Mouse (Mus musculus) heart, embryonic 16.5 days (tissue): ENCODE results near the gene Angptl6. TPM values are rescaled to one million over a fixed set of nuclear protein-coding genes. Genes with fewer than 3 reads are reported as not detected.

Source experiments
- ATAC-seq: fragments of 200-750 bp; cut with Nextera tagmentation; replicated peaks from 2 replicates; pipeline ENCODE4 v1.8.0; 2017; ENCODE audit warnings: moderate number of reproducible peaks; ENCODE audit not compliant: insufficient read depth, low FRiP score; ENCODE audit errors: extremely low read depth
- H3K27ac ChIP-seq: fragments of 300-500 bp; sonication (generic); 2 replicates; pipeline ENCODE4 v1.5.1; 2014; ENCODE audit warnings: mild to moderate bottlenecking, low read length, control low read depth, moderate library complexity
- H3K27me3 ChIP-seq: fragments of 300-500 bp; sonication (generic); 2 replicates; pipeline ENCODE4 v1.6.1; 2014; ENCODE audit warnings: low read length, mixed read lengths; ENCODE audit not compliant: control insufficient read depth, insufficient read depth
- H3K36me3 ChIP-seq: fragments of 300-500 bp; sonication (generic); 2 replicates; pipeline ENCODE4 v1.6.1; 2014; ENCODE audit not compliant: control insufficient read depth, insufficient read depth
- H3K4me1 ChIP-seq: fragments of 300-500 bp; sonication (generic); 2 replicates; pipeline ENCODE4 v1.6.1; 2014; ENCODE audit warnings: low read length, mixed read lengths; ENCODE audit not compliant: control insufficient read depth, insufficient read depth
- H3K4me2 ChIP-seq: fragments of 300-500 bp; sonication (generic); 2 replicates; pipeline ENCODE4 v1.6.1; 2014; ENCODE audit warnings: low read depth, mild to moderate bottlenecking, control low read depth, low read length
- H3K4me3 ChIP-seq: fragments of 300-500 bp; sonication (generic); 2 replicates; pipeline ENCODE4 v1.5.1; 2014; ENCODE audit warnings: mild to moderate bottlenecking, control low read depth, low read length
- H3K9ac ChIP-seq: fragments of 300-500 bp; sonication (generic); 2 replicates; pipeline ENCODE4 v1.6.1; 2014; ENCODE audit warnings: low read length, control low read depth
- H3K9me3 ChIP-seq: fragments of 300-500 bp; sonication (generic); replicated peaks from 2 replicates; pipeline ENCODE4 v1.6.1; 2016; ENCODE audit warnings: low read length; ENCODE audit not compliant: control insufficient read depth
- WGBS: fragments of 180-500 bp; shearing (Covaris S2); extraction: QIAGEN DNeasy Blood & Tissue Kit; methylation state at CpG from one replicate; pipeline ENCODE4 v1.1.7; 2014; 5-methylcytosine and 5-hydroxymethylcytosine counted together
- polyA plus RNA-seq: library from polyadenylated mRNA; unstranded; fragments of >200 nt; fragmentation: Nextera tagmentation; extraction: Ambion mirVana; gene quantifications from 2 replicates; pipeline ENCODE4 v1.2.1, GENCODE M21; 2015

Gene Angptl6
- polyA plus RNA-seq, 1 experiment from 2014 or later, result 3.8 TPM

GRCm38 (mm10) chr9:20875021-20875790 is 4.3 kb downstream of the Angptl6 start:
- Histone ChIP-seq H3K4me2 (no peak overlapping the region), H3K36me3 (no peaks in the 10 kb centered on the region), H3K9me3 (no peaks in the 10 kb centered on the region), H3K4me3 (no peak overlapping the region), H3K27me3 (0 out of 2 replicates have a peak, but pooled peaks cover 2% of the 10 kb centered on the region), H3K27ac (no peak overlapping the region), H3K4me1 (peaks cover 5% of the 10 kb centered on the region), H3K9ac (no peak overlapping the region)
- no peak for ATAC-seq
- WGBS, result 62% methylated on average over 23 of the region's 23 CpGs

GRCm38 (mm10) chr9:20873521-20873920 is 6.0 kb downstream of the Angptl6 start:
- Histone ChIP-seq H3K27me3 (peaks cover 7% of the 10 kb centered on the region), H3K4me1 (peaks cover 5% of the 10 kb centered on the region), H3K9ac (no peak overlapping the region), H3K4me2 (no peak overlapping the region), H3K27ac (no peak overlapping the region), H3K36me3 (no peaks in the 10 kb centered on the region), H3K9me3 (no peaks in the 10 kb centered on the region), H3K4me3 (no peak overlapping the region)
- ATAC-seq, result no peak
- WGBS, result 83% methylated on average over 12 of the region's 12 CpGs

GRCm38 (mm10) chr9:20872991-20873390 is 6.5 kb downstream of the Angptl6 start:
- no peak for ATAC-seq
- no peaks in the 10 kb centered on the region for H3K36me3 ChIP-seq
- H3K9ac ChIP-seq, result no peak overlapping the region
- 80% methylated on average over 10 of the region's 10 CpGs for WGBS
- no peak overlapping the region for H3K27ac ChIP-seq
- peaks cover 5% of the 10 kb centered on the region for H3K4me1 ChIP-seq
- H3K4me3 ChIP-seq, result no peak overlapping the region
- peaks cover 7% of the 10 kb centered on the region for H3K27me3 ChIP-seq
- H3K4me2 ChIP-seq, result no peak overlapping the region
- no peaks in the 10 kb centered on the region for H3K9me3 ChIP-seq

GRCm38 (mm10) chr9:20870211-20871173 is 9.0 kb downstream of the Angptl6 start:
- ATAC-seq, result no peak
- H3K4me1 ChIP-seq, result no peaks in the 10 kb centered on the region
- 73% methylated on average over 12 of the region's 12 CpGs for WGBS
- no peak overlapping the region for H3K9ac ChIP-seq
- no peaks in the 10 kb centered on the region for H3K9me3 ChIP-seq
- peaks cover 15% of the 10 kb centered on the region for H3K27me3 ChIP-seq
- H3K27ac ChIP-seq, result no peak overlapping the region
- no peak overlapping the region for H3K4me2 ChIP-seq
- H3K36me3 ChIP-seq, result no peaks in the 10 kb centered on the region
- no peak overlapping the region for H3K4me3 ChIP-seq

GRCm38 (mm10) chr9:20869246-20869645 is 10.3 kb downstream of the Angptl6 start:
- Histone ChIP-seq H3K4me1 (no peaks in the 10 kb centered on the region), H3K27me3 (peaks cover 15% of the 10 kb centered on the region), H3K4me2 (peak overlapping the region; percentile 84), H3K9ac (peak overlapping the region; percentile 73), H3K4me3 (peak overlapping the region; percentile 57), H3K9me3 (no peaks in the 10 kb centered on the region), H3K27ac (no peak overlapping the region), H3K36me3 (no peaks in the 10 kb centered on the region)
- ATAC-seq, result no peak
- 2% methylated on average over 19 of the region's 19 CpGs for WGBS

- 7% methylated on average over 53 of the region's 53 CpGs for WGBS
- H3K36me3 ChIP-seq, result no peaks in the 10 kb centered on the region
- H3K27me3 ChIP-seq, result peaks cover 15% of the 10 kb centered on the region
- peak within 1 kb of the TSS; percentile 73 for H3K9ac ChIP-seq
- H3K4me1 ChIP-seq, result no peaks in the 10 kb centered on the region
- H3K4me3 ChIP-seq, result peak within 1 kb of the TSS; percentile 57
- peak; percentile 59 for ATAC-seq
- no peaks in the 10 kb centered on the region for H3K9me3 ChIP-seq
- peak within 1 kb of the TSS; percentile 84 for H3K4me2 ChIP-seq
- H3K27ac ChIP-seq, result no peak within 1 kb of the TSS
Observed at GRCm38 (mm10) chr9:20868448-20869001, 11.0 kb downstream of the Angptl6 start, which contains the start of gene A230050P20Rik. A230050P20Rik (plus strand) TSS chr9:20868642.

GRCm38 (mm10) chr9:20866879-20867278 is 12.6 kb downstream of the Angptl6 start:
- Histone ChIP-seq H3K9ac (no peak overlapping the region), H3K27ac (no peak overlapping the region), H3K9me3 (no peaks in the 10 kb centered on the region), H3K4me1 (no peaks in the 10 kb centered on the region), H3K4me2 (no peak overlapping the region), H3K27me3 (peaks cover 15% of the 10 kb centered on the region), H3K36me3 (no peaks in the 10 kb centered on the region), H3K4me3 (no peak overlapping the region)
- no peak for ATAC-seq
- 60% methylated on average over 3 of the region's 3 CpGs for WGBS

GRCm38 (mm10) chr9:20862225-20862624 is 17.3 kb downstream of the Angptl6 start:
- Histone ChIP-seq H3K27ac (no peak overlapping the region), H3K36me3 (no peaks in the 10 kb centered on the region), H3K4me3 (no peak overlapping the region), H3K9me3 (no peaks in the 10 kb centered on the region), H3K9ac (no peak overlapping the region), H3K4me2 (no peak overlapping the region), H3K4me1 (no peaks in the 10 kb centered on the region), H3K27me3 (peaks cover 4% of the 10 kb centered on the region)
- no peak for ATAC-seq
- WGBS, result 43% methylated on average over 4 of the region's 4 CpGs
